In genomic region chr17:25867509-25867835, GRCm38 (mm10) we compare ENCODE assay signal across 7 mouse cellular contexts. TPM values are rescaled to one million over a fixed set of nuclear protein-coding genes. Genes with fewer than 3 reads are reported as not detected.
A peak's percentile ranks its signal among the peaks of the same experiment; 100 is the strongest.
DNase-seq lines count a peak whose midpoint lies in the region; ATAC-seq and TF ChIP-seq lines count a peak whose summit lies in the region.

No protein-coding gene starts in this region.

- peaks cover 14% of the 10 kb centered on the region for H3K4me1 ChIP-seq in thymus, adult 2 months (replicated peaks; ENCODE audit: control insufficient read depth, insufficient read depth, low read length)
- peaks cover 15% of the 10 kb centered on the region for H3K4me1 ChIP-seq in forebrain, embryonic 12.5 days
- H3K4me1 ChIP-seq in liver, embryonic 13.5 days (replicated peaks): peaks cover 39% of the 10 kb centered on the region

- no peak overlapping the region for H3K27ac ChIP-seq in thymus, adult 2 months (ENCODE audit: control insufficient read depth, insufficient read depth, low read length)
- no peak overlapping the region for H3K27ac ChIP-seq in forebrain, embryonic 12.5 days
- peak overlapping the region; percentile 74 for H3K27ac ChIP-seq in liver, embryonic 13.5 days

- no peaks in the 10 kb centered on the region for H3K9me3 ChIP-seq in forebrain, embryonic 12.5 days
- H3K9me3 ChIP-seq in liver, embryonic 13.5 days (replicated peaks): no peaks in the 10 kb centered on the region

- WGBS in thymus, adult 2 months: 2% methylated on average over 7 of the region's 7 CpGs
- WGBS in forebrain, embryonic 12.5 days: 15% methylated on average over 7 of the region's 7 CpGs
- 2% methylated on average over 7 of the region's 7 CpGs for WGBS in liver, embryonic 13.5 days (ENCODE audit: insufficient replicate concordance)

- peak overlapping the region; percentile 99 for H3K4me2 ChIP-seq in forebrain, embryonic 12.5 days
- peak overlapping the region; percentile 90 for H3K4me2 ChIP-seq in liver, embryonic 13.5 days

- peak; percentile 38 for DNase-seq in thymus, adult 2 months
- no peak for DNase-seq in thymus, adult 18-20 months
- no peak for DNase-seq in liver, embryonic 13.5 days
- DNase-seq in thymus, postnatal 14 days: peak; percentile 57
- no peak for DNase-seq in frontal cortex, postnatal 36 days (ENCODE audit: low spot score in 2 of 2)
- no peak for DNase-seq in left cerebral cortex, postnatal 10 days (ENCODE audit: extremely low spot score in 1 of 2, low spot score in 2 of 2)

- H3K9ac ChIP-seq in forebrain, embryonic 12.5 days: peak overlapping the region; percentile 71; the same call in 1 of the 2 replicates
- H3K9ac ChIP-seq in liver, embryonic 13.5 days: peak overlapping the region; percentile 80

- H3K36me3 ChIP-seq in thymus, adult 2 months (ENCODE audit: control insufficient read depth, insufficient read depth, low read length): no peaks in the 10 kb centered on the region
- H3K36me3 ChIP-seq in forebrain, embryonic 12.5 days (replicated peaks): no peaks in the 10 kb centered on the region
- H3K36me3 ChIP-seq in liver, embryonic 13.5 days: peaks cover 25% of the 10 kb centered on the region

- TF ChIP-seq POLR2A in thymus, adult 2 months (IDR thresholded peaks at IDR 0.05; ENCODE audit: control insufficient read depth, extremely low read depth, insufficient read depth, low read length, poor library complexity): no peak

- H3K4me3 ChIP-seq in thymus, adult 2 months (ENCODE audit: control insufficient read depth, insufficient read depth, low read length): no peak overlapping the region
- H3K4me3 ChIP-seq in forebrain, embryonic 12.5 days (replicated peaks): peak overlapping the region; percentile 88
- peak overlapping the region; percentile 74 for H3K4me3 ChIP-seq in liver, embryonic 13.5 days (replicated peaks)

- H3K27me3 ChIP-seq in thymus, adult 2 months (ENCODE audit: control insufficient read depth, insufficient read depth, low read length): no peaks in the 10 kb centered on the region
- 0 out of 2 replicates have a peak, but pooled peaks cover 6% of the 10 kb centered on the region for H3K27me3 ChIP-seq in forebrain, embryonic 12.5 days
- H3K27me3 ChIP-seq in liver, embryonic 13.5 days: no peaks in the 10 kb centered on the region

- ATAC-seq in forebrain, embryonic 12.5 days (ENCODE audit: low FRiP score): no peak
- ATAC-seq in liver, embryonic 13.5 days (ENCODE audit: low read depth): peak; percentile 58

- no peak for TF ChIP-seq CTCF in thymus, adult 2 months (IDR thresholded peaks at IDR 0.05; ENCODE audit: borderline replicate concordance, control insufficient read depth, extremely low read depth, insufficient read depth, low read length, poor library complexity)

- intact Hi-C loops in left cerebral cortex, postnatal 10 days (cut with DNase I): no loop called here

RNA-seq across cellular contexts. Expression of gene Mcrip2, which starts 1.1 kb away (rescaled TPM):
- 52.1 and 54.6 TPM in 2 replicates for polyA plus RNA-seq in thymus, adult 2 months (2012; rRNA removed)
- 7.7 and 9.8 TPM in 2 replicates for polyA plus RNA-seq in forebrain, embryonic 12.5 days (2016; fragmentation: Nextera tagmentation; extraction: Ambion mirVana)
- polyA plus RNA-seq in liver, embryonic 13.5 days (2015; fragmentation: Nextera tagmentation; extraction: Ambion mirVana): 62.1 and 66.2 TPM in 2 replicates
- 10 to 100 TPM; 27.7 to 31.4 TPM for total RNA-seq in left cerebral cortex, postnatal 10 days (2021)

RNA-seq across cellular contexts. Expression of gene Wdr90, which starts 6.2 kb away (rescaled TPM):
- 107 and 133 TPM in 2 replicates for polyA plus RNA-seq in thymus, adult 2 months (2012; rRNA removed)
- polyA plus RNA-seq in forebrain, embryonic 12.5 days (2016; fragmentation: Nextera tagmentation; extraction: Ambion mirVana): 38.2 and 41.1 TPM in 2 replicates
- polyA plus RNA-seq in liver, embryonic 13.5 days (2015; fragmentation: Nextera tagmentation; extraction: Ambion mirVana): 10.2 and 12.5 TPM in 2 replicates
- 10 to 100 TPM; 34.0 to 35.6 TPM for total RNA-seq in left cerebral cortex, postnatal 10 days (2021)

RNA-seq across cellular contexts. Expression of gene Mettl26, which starts 7.4 kb away (rescaled TPM):
- polyA plus RNA-seq in thymus, adult 2 months (2012; rRNA removed): 77.3 and 82.3 TPM in 2 replicates
- polyA plus RNA-seq in forebrain, embryonic 12.5 days (2016; fragmentation: Nextera tagmentation; extraction: Ambion mirVana): 51.6 and 55.5 TPM in 2 replicates
- 43.9 and 46.9 TPM in 2 replicates for polyA plus RNA-seq in liver, embryonic 13.5 days (2015; fragmentation: Nextera tagmentation; extraction: Ambion mirVana)
- 10 to 100 TPM; 34.8 to 36.0 TPM for total RNA-seq in left cerebral cortex, postnatal 10 days (2021)

RNA-seq across cellular contexts. Expression of gene Wfikkn1, which starts 13.2 kb away (rescaled TPM):
- polyA plus RNA-seq in thymus, adult 2 months (2012; rRNA removed): 2.9 and 3.7 TPM in 2 replicates
- 0.66 and 0.79 TPM in 2 replicates for polyA plus RNA-seq in forebrain, embryonic 12.5 days (2016; fragmentation: Nextera tagmentation; extraction: Ambion mirVana)
- 0.65 and 1.00 TPM in 2 replicates for polyA plus RNA-seq in liver, embryonic 13.5 days (2015; fragmentation: Nextera tagmentation; extraction: Ambion mirVana)
- 1 to 10 TPM in 1 of 2 experiments, under 1 TPM in 1; 0.63 to 1.4 TPM for total RNA-seq in left cerebral cortex, postnatal 10 days (2021)

RNA-seq across cellular contexts. Expression of gene Rhot2, which starts 22.8 kb away (rescaled TPM):
- polyA plus RNA-seq in thymus, adult 2 months (2012; rRNA removed): 192 and 206 TPM in 2 replicates
- 20.9 and 23.4 TPM in 2 replicates for polyA plus RNA-seq in forebrain, embryonic 12.5 days (2016; fragmentation: Nextera tagmentation; extraction: Ambion mirVana)
- polyA plus RNA-seq in liver, embryonic 13.5 days (2015; fragmentation: Nextera tagmentation; extraction: Ambion mirVana): 12.8 and 13.5 TPM in 2 replicates
- total RNA-seq in left cerebral cortex, postnatal 10 days (2021): 10 to 100 TPM; 68.8 to 74.7 TPM

Comparison
In these comparisons a context has a peak if more than half of its experiments do, and no peak if none do; other contexts are left out.
1. DNase-seq: peak in thymus, adult 2 months (single experiment) and thymus, postnatal 14 days (single experiment); none in thymus, adult 18-20 months (0 of 2), liver, embryonic 13.5 days (single experiment), frontal cortex, postnatal 36 days (0 of 2) and left cerebral cortex, postnatal 10 days (0 of 2).